Mouse (Mus musculus) heart, postnatal 0 days (tissue): ENCODE results near the gene Rab26.

Experiments used
- CTCF ChIP-seq: IDR thresholded peaks from 2 replicates; pipeline ENCODE4 v1.5.1; 2016; ENCODE audit warnings: antibody characterized with exemption, control low read depth, low read depth
- EP300 ChIP-seq: IDR thresholded peaks from 2 replicates; pipeline ENCODE4 v1.6.1; 2016; ENCODE audit warnings: antibody characterized with exemption, low read depth

GRCm38 (mm10) chr17:24513609-24514008 is 20.4 kb downstream of the Rab26 start:
- TF ChIP-seq CTCF (peak; percentile 73), EP300 (no peak)
